Mouse (Mus musculus): Measurements from ENCODE around the gene Casq1. TPM values are rescaled to one million over a fixed set of nuclear protein-coding genes. Genes with fewer than 3 reads are reported as not detected.

Gene Casq1
- polyA plus RNA-seq, 1 experiment = 1.8 TPM

- no peaks in the 10 kb centered on the region for H3K27me3 ChIP-seq (ENCODE audit: control insufficient read depth, insufficient read depth, low read length, poor library complexity, severe bottlenecking)
- TF ChIP-seq POLR2A (IDR thresholded peaks at IDR 0.05; ENCODE audit: insufficient read depth, low read length) (no peak), EP300 (IDR thresholded peaks at IDR 0.05; ENCODE audit: insufficient read depth, low read depth, low read length) (no peak), CTCF (IDR thresholded peaks at IDR 0.05; ENCODE audit: low read depth, low read length) (peak; percentile 67)
- peaks cover 2% of the 10 kb centered on the region for H3K4me1 ChIP-seq (ENCODE audit: control insufficient read depth, insufficient read depth, low read length)
- no peaks in the 10 kb centered on the region for H3K9me3 ChIP-seq (replicated peaks; ENCODE audit: control insufficient read depth, insufficient read depth, low read length, poor library complexity, severe bottlenecking)
- H3K36me3 ChIP-seq (ENCODE audit: control insufficient read depth, insufficient read depth, low read length, poor library complexity, severe bottlenecking) = no peaks in the 10 kb centered on the region
- H3K27ac ChIP-seq (ENCODE audit: insufficient read depth, low read length) = no peak overlapping the region
- H3K9ac ChIP-seq (ENCODE audit: low read depth, poor library complexity, severe bottlenecking) = no peak overlapping the region
- H3K4me3 ChIP-seq (ENCODE audit: low read depth, low read length) = no peak overlapping the region
Observed at GRCm38 (mm10) chr1:172243547-172244205, 24.0 kb upstream of the Casq1 start.

GRCm38 (mm10) chr1:172242401-172242800 lies 22.7 kb upstream of the Casq1 start:
- Histone ChIP-seq H3K27ac (ENCODE audit: insufficient read depth, low read length) (no peak overlapping the region), H3K4me3 (ENCODE audit: low read depth, low read length) (no peak overlapping the region), H3K36me3 (ENCODE audit: control insufficient read depth, insufficient read depth, low read length, poor library complexity, severe bottlenecking) (no peaks in the 10 kb centered on the region), H3K27me3 (ENCODE audit: control insufficient read depth, insufficient read depth, low read length, poor library complexity, severe bottlenecking) (no peaks in the 10 kb centered on the region), H3K9ac (ENCODE audit: low read depth, poor library complexity, severe bottlenecking) (no peak overlapping the region), H3K9me3 (replicated peaks; ENCODE audit: control insufficient read depth, insufficient read depth, low read length, poor library complexity, severe bottlenecking) (no peaks in the 10 kb centered on the region), H3K4me1 (ENCODE audit: control insufficient read depth, insufficient read depth, low read length) (peaks cover 3% of the 10 kb centered on the region)
- no peak for TF ChIP-seq EP300 (IDR thresholded peaks at IDR 0.05; ENCODE audit: insufficient read depth, low read depth, low read length)
- no peak for TF ChIP-seq POLR2A (IDR thresholded peaks at IDR 0.05; ENCODE audit: insufficient read depth, low read length)
- no peak for TF ChIP-seq CTCF (IDR thresholded peaks at IDR 0.05; ENCODE audit: low read depth, low read length)

GRCm38 (mm10) chr1:172240945-172241708 lies 21.5 kb upstream of the Casq1 start:
- no peak overlapping the region for H3K27ac ChIP-seq (ENCODE audit: insufficient read depth, low read length)
- no peaks in the 10 kb centered on the region for H3K27me3 ChIP-seq (ENCODE audit: control insufficient read depth, insufficient read depth, low read length, poor library complexity, severe bottlenecking)
- no peak overlapping the region for H3K9ac ChIP-seq (ENCODE audit: low read depth, poor library complexity, severe bottlenecking)
- H3K9me3 ChIP-seq (replicated peaks; ENCODE audit: control insufficient read depth, insufficient read depth, low read length, poor library complexity, severe bottlenecking) = no peaks in the 10 kb centered on the region
- H3K4me1 ChIP-seq (ENCODE audit: control insufficient read depth, insufficient read depth, low read length) = peaks cover 3% of the 10 kb centered on the region
- H3K36me3 ChIP-seq (ENCODE audit: control insufficient read depth, insufficient read depth, low read length, poor library complexity, severe bottlenecking) = no peaks in the 10 kb centered on the region
- TF ChIP-seq POLR2A (IDR thresholded peaks at IDR 0.05; ENCODE audit: insufficient read depth, low read length) (no peak), CTCF (IDR thresholded peaks at IDR 0.05; ENCODE audit: low read depth, low read length) (no peak)
- H3K4me3 ChIP-seq (ENCODE audit: low read depth, low read length) = no peak overlapping the region

- Histone ChIP-seq H3K27me3 (ENCODE audit: control insufficient read depth, insufficient read depth, low read length, poor library complexity, severe bottlenecking) (no peaks in the 10 kb centered on the region), H3K9me3 (replicated peaks; ENCODE audit: control insufficient read depth, insufficient read depth, low read length, poor library complexity, severe bottlenecking) (no peaks in the 10 kb centered on the region), H3K9ac (ENCODE audit: low read depth, poor library complexity, severe bottlenecking) (no peak overlapping the region), H3K27ac (ENCODE audit: insufficient read depth, low read length) (no peak overlapping the region), H3K4me1 (ENCODE audit: control insufficient read depth, insufficient read depth, low read length) (no peaks in the 10 kb centered on the region), H3K4me3 (ENCODE audit: low read depth, low read length) (no peak overlapping the region), H3K36me3 (ENCODE audit: control insufficient read depth, insufficient read depth, low read length, poor library complexity, severe bottlenecking) (no peaks in the 10 kb centered on the region)
- TF ChIP-seq POLR2A (IDR thresholded peaks at IDR 0.05; ENCODE audit: insufficient read depth, low read length) = no peak
- TF ChIP-seq EP300 (IDR thresholded peaks at IDR 0.05; ENCODE audit: insufficient read depth, low read depth, low read length) = no peak
- no peak for TF ChIP-seq CTCF (IDR thresholded peaks at IDR 0.05; ENCODE audit: low read depth, low read length)
Observed at GRCm38 (mm10) chr1:172229215-172229614, 9.5 kb upstream of the Casq1 start.

- Histone ChIP-seq H3K27me3 (ENCODE audit: control insufficient read depth, insufficient read depth, low read length, poor library complexity, severe bottlenecking) (no peaks in the 10 kb centered on the region), H3K9ac (ENCODE audit: low read depth, poor library complexity, severe bottlenecking) (no peak overlapping the region), H3K4me1 (ENCODE audit: control insufficient read depth, insufficient read depth, low read length) (no peaks in the 10 kb centered on the region), H3K36me3 (ENCODE audit: control insufficient read depth, insufficient read depth, low read length, poor library complexity, severe bottlenecking) (no peaks in the 10 kb centered on the region), H3K9me3 (replicated peaks; ENCODE audit: control insufficient read depth, insufficient read depth, low read length, poor library complexity, severe bottlenecking) (no peaks in the 10 kb centered on the region), H3K4me3 (ENCODE audit: low read depth, low read length) (no peak overlapping the region), H3K27ac (ENCODE audit: insufficient read depth, low read length) (no peak overlapping the region)
- no peak for TF ChIP-seq EP300 (IDR thresholded peaks at IDR 0.05; ENCODE audit: insufficient read depth, low read depth, low read length)
- no peak for TF ChIP-seq CTCF (IDR thresholded peaks at IDR 0.05; ENCODE audit: low read depth, low read length)
- TF ChIP-seq POLR2A (IDR thresholded peaks at IDR 0.05; ENCODE audit: insufficient read depth, low read length) = no peak
Observed at GRCm38 (mm10) chr1:172228209-172228608, 8.5 kb upstream of the Casq1 start.
